Mouse (Mus musculus): ENCODE data around the gene Fam227a.

DNA sequence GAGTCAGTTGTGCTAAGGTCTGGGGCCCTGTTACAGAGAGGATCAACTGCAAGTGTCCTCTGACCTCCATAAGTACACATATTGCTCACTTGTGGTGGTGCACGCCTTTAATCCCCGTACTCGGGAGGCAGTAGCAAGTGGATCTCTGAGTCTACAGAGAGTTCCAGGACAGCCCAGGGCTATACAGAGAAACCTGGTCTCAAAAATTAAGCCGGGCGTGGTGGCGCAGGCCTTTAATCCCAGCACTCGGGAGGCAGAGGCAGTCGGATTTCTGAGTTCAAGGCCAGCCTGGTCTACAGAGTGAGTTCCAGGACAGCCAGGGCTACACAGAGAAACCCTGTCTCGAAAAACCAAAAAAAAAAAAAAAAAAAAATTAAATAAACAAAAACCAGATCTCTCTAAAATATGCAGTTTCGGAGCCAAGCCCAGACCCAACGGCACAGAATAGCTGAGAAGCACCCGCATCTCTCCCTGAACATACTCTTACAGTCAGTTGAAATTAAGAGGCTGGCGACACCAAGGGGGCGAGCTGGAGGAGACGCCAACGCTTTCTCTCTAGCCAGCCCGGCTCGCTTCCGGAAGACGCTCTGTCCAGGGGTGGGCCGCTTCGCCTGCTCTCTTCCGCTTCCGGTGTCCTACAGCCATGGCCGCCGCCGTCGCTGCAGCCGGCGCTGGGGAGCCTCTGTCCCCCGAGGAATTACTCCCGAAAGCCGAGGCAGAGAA, 11.7 kb upstream of the Fam227a start, which contains the start of gene Tomm22:
- TF ChIP-seq EP300 (optimal IDR thresholded peaks at IDR 0.05) (no peak), CTCF (IDR thresholded peaks at IDR 0.05; ENCODE audit: low read depth) (peak; percentile 75)

Data from stomach, postnatal 0 days (tissue).